ENCODE assay signal across 8 mouse cellular contexts in genomic region chr1:42261800-42262199, GRCm38 (mm10).
DNase-seq lines count a peak whose midpoint lies in the region; ATAC-seq lines count a peak whose summit lies in the region.

No protein-coding gene starts in this region.

- H3K36me3 ChIP-seq in liver, embryonic 11.5 days (ENCODE audit: control insufficient read depth, insufficient read depth, low read length) = no peaks in the 10 kb centered on the region
- no peaks in the 10 kb centered on the region for H3K36me3 ChIP-seq in forebrain, embryonic 15.5 days

- H3K4me3 ChIP-seq in liver, embryonic 11.5 days (ENCODE audit: low read depth, low read length) = no peak overlapping the region
- H3K4me3 ChIP-seq in forebrain, embryonic 15.5 days = peak overlapping the region; percentile 39

- H3K4me1 ChIP-seq in liver, embryonic 11.5 days (replicated peaks; ENCODE audit: control insufficient read depth, insufficient read depth, low read length) = no peaks in the 10 kb centered on the region
- H3K4me1 ChIP-seq in forebrain, embryonic 15.5 days = peaks cover 51% of the 10 kb centered on the region

- H3K27ac ChIP-seq in liver, embryonic 11.5 days (ENCODE audit: low read depth, low read length) = no peak overlapping the region
- H3K27ac ChIP-seq in forebrain, embryonic 15.5 days (replicated peaks) = peak overlapping the region; percentile 96

- H3K27me3 ChIP-seq in liver, embryonic 11.5 days (replicated peaks; ENCODE audit: control insufficient read depth, insufficient read depth, low read length) = no peaks in the 10 kb centered on the region
- H3K27me3 ChIP-seq in forebrain, embryonic 15.5 days = no peaks in the 10 kb centered on the region

- H3K9me3 ChIP-seq in liver, embryonic 11.5 days (ENCODE audit: control insufficient read depth, low read length) = no peaks in the 10 kb centered on the region
- no peaks in the 10 kb centered on the region for H3K9me3 ChIP-seq in forebrain, embryonic 15.5 days

- peak overlapping the region; percentile 12; the same call in 1 of the 2 replicates for H3K4me2 ChIP-seq in liver, embryonic 11.5 days
- peak overlapping the region; percentile 55 for H3K4me2 ChIP-seq in forebrain, embryonic 15.5 days (replicated peaks)

- ATAC-seq in liver, embryonic 11.5 days (replicated peaks; ENCODE audit: low FRiP score) = no peak
- ATAC-seq in forebrain, embryonic 15.5 days (replicated peaks) = no peak
- ATAC-seq in megakaryocyte progenitor cell, adult 5-6 weeks (replicated peaks; ENCODE audit: poor library complexity) = no peak

- WGBS in liver, embryonic 11.5 days = 16% methylated on average over 13 of the region's 13 CpGs
- 2% methylated on average over 13 of the region's 13 CpGs for WGBS in forebrain, embryonic 15.5 days

- H3K9ac ChIP-seq in liver, embryonic 11.5 days (ENCODE audit: low read depth, low read length) = no peak overlapping the region
- peak overlapping the region; percentile 53 for H3K9ac ChIP-seq in forebrain, embryonic 15.5 days (replicated peaks)

- no peak for DNase-seq in liver, embryonic 11.5 days (ENCODE audit: low spot score)
- DNase-seq in liver = no peak
- DNase-seq in kidney, postnatal 4 days = peak; percentile 49 to 65
- peak; percentile 23 for DNase-seq in retina, postnatal 1 day
- DNase-seq in urinary bladder, postnatal 25 days (ENCODE audit: low spot score) = no peak
- no peak for DNase-seq in right cerebral cortex, postnatal 36 days (ENCODE audit: low spot score in 2 of 2)

Comparison
In these comparisons a context has a peak if more than half of its experiments do, and no peak if none do; other contexts are left out.
1. DNase-seq: peak in kidney, postnatal 4 days (2 of 2) and retina, postnatal 1 day (single experiment); none in liver, embryonic 11.5 days (single experiment), liver (single experiment), urinary bladder, postnatal 25 days (single experiment) and right cerebral cortex, postnatal 36 days (0 of 2).